Mouse (Mus musculus) liver, embryonic 18 days (tissue): Measurements from ENCODE around the gene Parp3. TPM values are rescaled to one million over a fixed set of nuclear protein-coding genes. Genes with fewer than 3 reads are reported as not detected.

Source experiments
- polyA plus RNA-seq: library from polyadenylated mRNA; depleted of rRNA; stranded (reverse); fragments of >200 nt; gene quantifications from 2 replicates; pipeline ENCODE4 v1.2.3, GENCODE M21; 2012; rRNA removed

Gene Parp3
- polyA plus RNA-seq = 2.6 and 2.9 TPM in 2 replicates

GRCm38 (mm10) chr9:106476924-106477484 lies at the start of gene Parp3:
Gene Parp3 (minus strand): TSS chr9:106476949.

GRCm38 (mm10) chr9:106514273-106514672 lies 37.5 kb upstream of the Parp3 start, which contains the start of gene Iqcf5:
Gene Iqcf5 (plus strand): TSS chr9:106514573.

GRCm38 (mm10) chr9:106499667-106500066 lies 22.9 kb upstream of the Parp3 start, which contains the start of gene Iqcf1:
Gene Iqcf1 (plus strand): TSS chr9:106499967.

GRCm38 (mm10) chr9:106475663-106476001 lies 1.1 kb downstream of the Parp3 start, which contains the start of gene Rrp9:
Gene Rrp9 (plus strand): TSS chr9:106475963.

GRCm38 (mm10) chr9:106465571-106466200 lies 11.1 kb downstream of the Parp3 start, which contains the start of gene Gpr62:
Gene Gpr62 (minus strand): TSS chr9:106465938.

GRCm38 (mm10) chr9:106453271-106454070 lies 23.3 kb downstream of the Parp3 start, which contains the start of gene Pcbp4:
Gene Pcbp4 (plus strand): TSS chr9:106453291.

GRCm38 (mm10) chr9:106447348-106447747 lies 29.4 kb downstream of the Parp3 start, which contains the start of the genes Abhd14b and Abhd14a:
Gene Abhd14b (plus strand): TSS chr9:106447459.
Gene Abhd14a (minus strand): TSS chr9:106447678.

GRCm38 (mm10) chr9:106429221-106430014 lies 47.3 kb downstream of the Parp3 start, which contains the start of gene Rpl29:
Gene Rpl29 (plus strand): TSS chr9:106429454.

Other genes starting within 250 kb of the Parp3 start
- gene Alas1, start 228.3 kb downstream of the Parp3 start, polyA plus RNA-seq = 58.8 and 90.9 TPM in 2 replicates
- 10.0 and 10.7 TPM in 2 replicates for gene Poc1a, start 195.9 kb downstream of the Parp3 start, polyA plus RNA-seq
- 8.4 and 8.8 TPM in 2 replicates for gene Dusp7, start 108.3 kb downstream of the Parp3 start, polyA plus RNA-seq
- 591 and 692 TPM in 2 replicates for gene Rpl29, start 47.5 kb downstream of the Parp3 start, polyA plus RNA-seq
- 13.8 and 13.9 TPM in 2 replicates for gene Acy1, start 38.6 kb downstream of the Parp3 start, polyA plus RNA-seq
- gene Abhd14b, start 29.5 kb downstream of the Parp3 start, polyA plus RNA-seq = 40.9 and 44.3 TPM in 2 replicates
- gene Abhd14a, start 29.3 kb downstream of the Parp3 start, polyA plus RNA-seq = 22.0 and 23.5 TPM in 2 replicates
- gene Pcbp4, start 23.7 kb downstream of the Parp3 start, polyA plus RNA-seq = 6.5 and 8.3 TPM in 2 replicates
- 0.03 TPM in 1 of 2 replicates, not detected in the other for gene Gpr62, start 11.0 kb downstream of the Parp3 start, polyA plus RNA-seq
- gene Rrp9, start 986 bp downstream of the Parp3 start, polyA plus RNA-seq = 11.6 and 12.3 TPM in 2 replicates
- not detected in 2 replicates for gene Iqcf1, start 23.0 kb upstream of the Parp3 start, polyA plus RNA-seq
- gene Iqcf5, start 37.6 kb upstream of the Parp3 start, polyA plus RNA-seq = 0.19 TPM in 1 of 2 replicates, not detected in the other
- gene Iqcf3, start 84.7 kb upstream of the Parp3 start, polyA plus RNA-seq = not detected in 2 replicates
- not detected in 2 replicates for gene Iqcf4, start 94.0 kb upstream of the Parp3 start, polyA plus RNA-seq
- gene Iqcf6, start 149.6 kb upstream of the Parp3 start, polyA plus RNA-seq = not detected in 2 replicates
- gene Grm2, start 179.1 kb upstream of the Parp3 start, polyA plus RNA-seq = not detected in 2 replicates
- 16.3 and 18.2 TPM in 2 replicates for gene Tex264, start 209.0 kb upstream of the Parp3 start, polyA plus RNA-seq